Mouse (Mus musculus): ENCODE measurements at regions not wholly inside any gene's neighbourhood (a gene's known extent, or its start where the extent isn't known, plus 50 kb on each side); places are given as distances from the start of the nearest gene placed in this dataset.

- Histone ChIP-seq H3K9me3 (replicated peaks; ENCODE audit: insufficient read depth, low read length) (no peaks in the 10 kb centered on the region), H3K4me3 (ENCODE audit: control insufficient read depth in 1 of 2, insufficient read depth in 1 of 2, low read depth in 2 of 2, low read length in 2 of 2) (no peak overlapping the region), H3K4me1 (ENCODE audit: control insufficient read depth in 1 of 2, insufficient read depth in 2 of 2, low read length in 2 of 2) (no peaks in the 10 kb centered on the region), H3K9ac (ENCODE audit: control insufficient read depth, low read depth, low read length, poor library complexity, severe bottlenecking) (no peak overlapping the region), H3K79me2 (ENCODE audit: control insufficient read depth, insufficient read depth, low read length, poor library complexity) (no peaks in the 10 kb centered on the region), H3K27me3 (ENCODE audit: control insufficient read depth in 1 of 2, insufficient read depth in 2 of 2, low read length in 2 of 2) (no peaks in the 10 kb centered on the region), H3K36me3 (ENCODE audit: control insufficient read depth in 1 of 2, insufficient read depth in 2 of 2, low read length in 2 of 2) (no peaks in the 10 kb centered on the region), H3K27ac (ENCODE audit: control insufficient read depth, low read depth, low read length) (no peak overlapping the region)
- TF ChIP-seq GATA1 (IDR thresholded peaks at IDR 0.05; ENCODE audit: low read depth, low read length) = no peak
- no peak for TF ChIP-seq TCF12 (IDR thresholded peaks at IDR 0.05; ENCODE audit: low read depth, low read length)
- TF ChIP-seq E2F4 (IDR thresholded peaks at IDR 0.05; ENCODE audit: borderline replicate concordance, low read depth, low read length) = no peak
- TF ChIP-seq MAZ (IDR thresholded peaks at IDR 0.05; ENCODE audit: low read depth, low read length) = no peak
- TF ChIP-seq EP300 (IDR thresholded peaks at IDR 0.05; ENCODE audit: low read depth in 1 of 2, low read length in 2 of 2) = no peak
- no peak for TF ChIP-seq ZKSCAN1 (IDR thresholded peaks at IDR 0.05; ENCODE audit: low read depth, low read length)
- TF ChIP-seq SMC3 (IDR thresholded peaks at IDR 0.05; ENCODE audit: low read depth, low read length) = no peak
- no peak for TF ChIP-seq TBP (IDR thresholded peaks at IDR 0.05; ENCODE audit: low read depth, low read length)
- no peak for TF ChIP-seq POLR2AphosphoS5 (IDR thresholded peaks at IDR 0.05; ENCODE audit: borderline replicate concordance, low read depth, low read length)
- no peak for DNase-seq (ENCODE audit: low read depth, low spot score)
Measured at GRCm38 (mm10) chr1:45745136-45745535, 49.8 kb upstream of the Wdr75 start.

All from MEL (cell line).